Mouse (Mus musculus): ENCODE measurements around the gene Ankmy1. TPM values are rescaled to one million over a fixed set of nuclear protein-coding genes. Genes with fewer than 3 reads are reported as not detected.

Ankmy1 gene
- total and polyA plus RNA-seq, 3 experiments = 0.07 to 0.13 TPM; not detected in 1

DNA sequence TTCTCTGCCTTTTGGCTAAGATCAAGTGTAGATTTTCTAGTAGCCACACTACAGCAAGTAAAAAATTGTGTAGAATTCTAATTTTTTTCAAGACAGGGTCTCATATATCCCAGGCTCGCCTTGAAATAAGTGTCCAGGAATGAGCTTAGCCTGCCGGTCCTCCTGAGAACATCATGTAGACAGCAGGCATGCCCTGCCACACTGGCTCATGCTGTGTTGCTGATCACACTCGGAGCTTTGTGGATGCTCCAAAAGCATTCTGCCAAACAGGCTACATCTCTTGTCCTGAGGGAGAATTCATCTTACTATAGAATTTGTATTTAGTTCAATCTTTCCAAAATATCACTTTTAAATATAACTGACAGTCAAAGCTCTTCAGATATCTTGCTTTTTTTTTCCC lies 9.9 kb downstream of the Ankmy1 start:
- dilution Hi-C loops (cut with MboI; ENCODE audit: extremely low pct_ligation_motif_present, extremely low pct_unique_long_range_greater_than_20kb, low sequenced_read_pairs) = no loop called here
- no peak overlapping the region for H3K4me3 ChIP-seq (replicated peaks in 1 of 3; ENCODE audit: low read depth in 2 of 3, low read length in 2 of 3, poor library complexity in 1 of 3)
- H3K79me2 ChIP-seq (replicated peaks; ENCODE audit: control insufficient read depth, extremely low read depth, insufficient read depth, poor library complexity, severe bottlenecking) = no peaks in the 10 kb centered on the region
- no peak overlapping the region for H3K9ac ChIP-seq (ENCODE audit: insufficient read depth, low read depth)
- H3K4me2 ChIP-seq (ENCODE audit: insufficient read depth, low read depth, poor library complexity, severe bottlenecking) = no peak overlapping the region
- H3K27ac ChIP-seq (ENCODE audit: insufficient read depth, low read depth) = no peak overlapping the region
- H3K9me3 ChIP-seq (replicated peaks; ENCODE audit: low read length) = no peaks in the 10 kb centered on the region
- H3K36me3 ChIP-seq (replicated peaks in 1 of 2; ENCODE audit: control insufficient read depth in 1 of 2, insufficient read depth in 1 of 2, low read length in 1 of 2) = no peaks in the 10 kb centered on the region
- H3K4me1 ChIP-seq (ENCODE audit: control insufficient read depth in 1 of 2, insufficient read depth in 2 of 2) = no peaks in the 10 kb centered on the region
- no peak for DNase-seq (ENCODE audit: extremely low read depth)
- no peak for TF ChIP-seq RAD21 (IDR thresholded peaks at IDR 0.05; ENCODE audit: low read depth, low read length)
- no peak for TF ChIP-seq MAFK (IDR thresholded peaks at IDR 0.05; ENCODE audit: insufficient replicate concordance, low read length)
- TF ChIP-seq SMC3 (IDR thresholded peaks at IDR 0.05; ENCODE audit: low read depth, low read length) = no peak
- TF ChIP-seq KAT2A (IDR thresholded peaks at IDR 0.05; ENCODE audit: insufficient replicate concordance, low read length) = no peak
- TF ChIP-seq USF1 (IDR thresholded peaks at IDR 0.05; ENCODE audit: low read depth, low read length) = no peak
- no peak for TF ChIP-seq ZC3H11A (IDR thresholded peaks at IDR 0.05; ENCODE audit: low read depth, low read length)
- TF ChIP-seq PAX5 (IDR thresholded peaks at IDR 0.05; ENCODE audit: low read length) = no peak
- TF ChIP-seq CHD1 (IDR thresholded peaks at IDR 0.05; ENCODE audit: low read depth, low read length) = no peak
- TF ChIP-seq IRF4 (IDR thresholded peaks at IDR 0.05; ENCODE audit: low read depth, low read length) = no peak
- TF ChIP-seq CTCF (conservative IDR thresholded peaks at IDR 0.05 in 1 of 2, IDR thresholded peaks at IDR 0.05 in 1 of 2; ENCODE audit: low read depth in 2 of 2, low read length in 2 of 2) = no peak
- no peak for TF ChIP-seq POLR2A (IDR thresholded peaks at IDR 0.05; ENCODE audit: low read depth, low read length)
- TF ChIP-seq CHD2 (IDR thresholded peaks at IDR 0.05; ENCODE audit: low read length) = no peak
- no peak for TF ChIP-seq MXI1 (IDR thresholded peaks at IDR 0.05; ENCODE audit: low read depth, low read length)
- peaks cover 65% of the 10 kb centered on the region for H3K27me3 ChIP-seq (replicated peaks)
- in situ Hi-C loops (cut with MboI; ENCODE audit: low pct_ligation_motif_present, low pct_unique_long_range_greater_than_20kb, low sequenced_read_pairs) = no loop called here

DNA sequence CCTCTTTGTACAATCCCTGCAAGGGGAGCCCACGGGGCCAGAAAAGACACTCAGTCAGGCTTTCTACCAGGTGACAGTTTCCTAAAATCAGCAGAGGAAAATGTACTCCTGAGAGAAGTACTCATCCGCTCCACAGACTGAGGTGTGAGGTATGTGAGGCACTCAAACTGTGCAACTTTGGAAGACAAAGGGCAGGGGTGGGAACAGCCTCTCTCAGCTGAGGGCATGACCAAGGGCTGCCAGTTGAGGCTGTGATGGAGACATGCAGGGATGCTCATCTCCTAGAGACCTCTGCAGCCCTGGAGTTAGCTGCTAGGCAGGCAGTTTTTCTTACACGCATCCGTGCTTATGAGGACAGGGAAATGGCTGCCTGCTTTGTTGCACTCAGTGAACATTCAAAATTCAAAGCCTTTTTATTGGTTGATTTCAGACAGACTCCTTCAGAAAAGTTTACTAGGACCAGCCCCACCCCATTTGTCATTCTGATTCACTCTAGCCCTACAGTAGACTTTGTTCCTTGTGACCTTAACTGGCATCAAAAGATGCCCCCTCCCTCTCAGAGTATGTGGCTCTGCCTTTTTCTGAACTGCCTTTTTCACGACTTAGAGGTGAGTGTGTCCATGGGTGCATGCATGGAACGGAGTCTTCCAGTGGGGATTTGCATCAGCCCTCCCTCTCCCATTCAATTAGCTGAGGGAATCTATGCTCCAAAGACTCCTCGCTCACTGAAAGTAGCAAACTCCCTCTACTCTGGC lies 13.6 kb downstream of the Ankmy1 start:
- H3K36me3 ChIP-seq (replicated peaks in 1 of 2; ENCODE audit: control insufficient read depth in 1 of 2, insufficient read depth in 1 of 2, low read length in 1 of 2) = no peaks in the 10 kb centered on the region
- H3K27ac ChIP-seq (ENCODE audit: insufficient read depth, low read depth) = no peak overlapping the region
- H3K79me2 ChIP-seq (replicated peaks; ENCODE audit: control insufficient read depth, extremely low read depth, insufficient read depth, poor library complexity, severe bottlenecking) = no peaks in the 10 kb centered on the region
- DNase-seq (ENCODE audit: extremely low read depth) = no peak
- no peak overlapping the region for H3K4me2 ChIP-seq (ENCODE audit: insufficient read depth, low read depth, poor library complexity, severe bottlenecking)
- in situ Hi-C loops (cut with MboI; ENCODE audit: low pct_ligation_motif_present, low pct_unique_long_range_greater_than_20kb, low sequenced_read_pairs) = no loop called here
- H3K9ac ChIP-seq (ENCODE audit: insufficient read depth, low read depth) = no peak overlapping the region
- H3K9me3 ChIP-seq (replicated peaks; ENCODE audit: low read length) = no peaks in the 10 kb centered on the region
- peaks cover 73% of the 10 kb centered on the region for H3K27me3 ChIP-seq (replicated peaks)
- TF ChIP-seq USF2 (conservative IDR thresholded peaks at IDR 0.05; ENCODE audit: low read depth, low read length) (no peak), MXI1 (IDR thresholded peaks at IDR 0.05; ENCODE audit: low read depth, low read length) (no peak), MEF2A (IDR thresholded peaks at IDR 0.05; ENCODE audit: borderline replicate concordance, low read depth, low read length) (no peak), KAT2A (IDR thresholded peaks at IDR 0.05; ENCODE audit: insufficient replicate concordance, low read length) (no peak), SMC3 (IDR thresholded peaks at IDR 0.05; ENCODE audit: low read depth, low read length) (no peak), POLR2A (IDR thresholded peaks at IDR 0.05; ENCODE audit: low read depth, low read length) (no peak), NELFE (IDR thresholded peaks at IDR 0.05; ENCODE audit: low read depth, low read length) (no peak), JUND (conservative IDR thresholded peaks at IDR 0.05; ENCODE audit: low read depth, low read length) (no peak), IRF4 (IDR thresholded peaks at IDR 0.05; ENCODE audit: low read depth, low read length) (no peak), TCF12 (IDR thresholded peaks at IDR 0.05; ENCODE audit: low read depth, low read length) (no peak), MAX (IDR thresholded peaks at IDR 0.05; ENCODE audit: low read length) (no peak), BHLHE40 (IDR thresholded peaks at IDR 0.05; ENCODE audit: low read depth, low read length) (no peak), ZKSCAN1 (IDR thresholded peaks at IDR 0.05; ENCODE audit: borderline replicate concordance, low read depth, low read length) (no peak), MYC (IDR thresholded peaks at IDR 0.05; ENCODE audit: low read depth, low read length) (no peak), ELF1 (IDR thresholded peaks at IDR 0.05; ENCODE audit: low read depth, low read length) (no peak), TBP (conservative IDR thresholded peaks at IDR 0.05; ENCODE audit: low read depth, low read length) (no peak)
- dilution Hi-C loops (cut with MboI; ENCODE audit: extremely low pct_ligation_motif_present, extremely low pct_unique_long_range_greater_than_20kb, low sequenced_read_pairs) = no loop called here
- H3K4me3 ChIP-seq (replicated peaks in 1 of 3; ENCODE audit: low read depth in 2 of 3, low read length in 2 of 3, poor library complexity in 1 of 3) = no peak overlapping the region
- H3K4me1 ChIP-seq (ENCODE audit: control insufficient read depth in 1 of 2, insufficient read depth in 2 of 2) = no peaks in the 10 kb centered on the region; a peak in 1 of 4 replicates
